Mouse (Mus musculus) hindbrain, embryonic 11.5 days (tissue): ENCODE measurements around the gene Fhad1. TPM values are rescaled to one million over a fixed set of nuclear protein-coding genes. Genes with fewer than 3 reads are reported as not detected.

Experiments used
- ATAC-seq: fragments of 200-750 bp; cut with Nextera tagmentation; 2 replicates; pipeline ENCODE4 v1.8.0; 2017; ENCODE audit warnings: mild to moderate bottlenecking, moderate TSS enrichment, moderate library complexity; ENCODE audit not compliant: low FRiP score
- DNase-seq: peaks from one replicate; pipeline ENCODE4 v3.0.0-alpha.2; 2015; ENCODE audit warnings: low spot score
- H3K27ac ChIP-seq: fragments of 300-500 bp; sonication (generic); 2 replicates; pipeline ENCODE4 v1.5.1; 2014; ENCODE audit warnings: mild to moderate bottlenecking, low read depth, low read length
- H3K27me3 ChIP-seq: fragments of 300-500 bp; sonication (generic); 2 replicates; pipeline ENCODE4 v1.6.1; 2014; ENCODE audit warnings: mild to moderate bottlenecking, low read length, moderate library complexity, mixed read lengths; ENCODE audit not compliant: control insufficient read depth, insufficient read depth
- H3K36me3 ChIP-seq: fragments of 300-500 bp; sonication (generic); 2 replicates; pipeline ENCODE4 v1.6.1; 2014; ENCODE audit warnings: mild to moderate bottlenecking, low read length, moderate library complexity, mixed read lengths; ENCODE audit not compliant: control insufficient read depth, insufficient read depth
- H3K4me1 ChIP-seq: fragments of 300-500 bp; sonication (generic); replicated peaks from 2 replicates; pipeline ENCODE4 v1.6.1; 2014; ENCODE audit warnings: low read length, mixed read lengths; ENCODE audit not compliant: control insufficient read depth, insufficient read depth
- H3K4me2 ChIP-seq: fragments of 300-500 bp; sonication (generic); replicated peaks from 2 replicates; pipeline ENCODE4 v1.6.1; 2014; ENCODE audit warnings: mild to moderate bottlenecking, low read depth, low read length
- H3K4me3 ChIP-seq: fragments of 300-500 bp; sonication (generic); 2 replicates; pipeline ENCODE4 v1.5.1; 2014; ENCODE audit warnings: low read depth, low read length
- H3K9ac ChIP-seq: fragments of 300-500 bp; sonication (generic); 2 replicates; pipeline ENCODE4 v1.6.1; 2014; ENCODE audit warnings: low read depth, low read length
- H3K9me3 ChIP-seq: fragments of 300-500 bp; sonication (generic); 2 replicates; pipeline ENCODE4 v1.6.1; 2016; ENCODE audit warnings: low read length; ENCODE audit not compliant: control insufficient read depth
- WGBS: fragments of 180-500 bp; shearing (Covaris S2); extraction: QIAGEN DNeasy Blood & Tissue Kit; methylation state at CpG from one replicate; pipeline ENCODE4 v1.1.7; 2014; 5-methylcytosine and 5-hydroxymethylcytosine counted together
- polyA plus RNA-seq: library from polyadenylated mRNA; unstranded; fragments of >200 nt; fragmentation: Nextera tagmentation; extraction: Ambion mirVana; gene quantifications from 2 replicates; pipeline ENCODE4 v1.2.1, GENCODE M21; 2014

Fhad1 gene
- polyA plus RNA-seq, 1 experiment from 2014 or later = 3.5 TPM

DNA sequence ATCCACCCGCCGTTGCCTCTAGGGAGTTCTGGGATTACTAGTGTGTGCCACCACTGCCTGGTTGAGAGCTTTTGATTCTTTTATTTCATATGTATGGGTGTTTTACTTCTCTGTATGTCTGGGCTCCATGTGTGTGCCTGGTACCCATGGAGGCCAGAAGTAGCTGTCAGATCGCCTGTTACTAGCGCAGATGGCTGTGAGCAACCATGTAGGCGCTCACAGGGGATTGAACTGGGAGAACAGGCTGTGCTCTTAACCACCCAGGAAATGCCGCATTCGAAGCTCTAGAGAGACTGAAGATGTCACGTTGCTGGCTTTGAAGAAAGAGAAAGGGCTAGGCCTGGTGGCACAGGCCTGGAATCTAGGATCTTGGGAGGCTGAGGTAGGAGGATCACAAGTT is 73.6 kb downstream of the Fhad1 start:
- no peak for DNase-seq
- Histone ChIP-seq H3K27ac (no peak overlapping the region), H3K27me3 (no peaks in the 10 kb centered on the region), H3K36me3 (no peaks in the 10 kb centered on the region), H3K9me3 (no peaks in the 10 kb centered on the region), H3K4me3 (no peak overlapping the region), H3K4me1 (peaks cover 4% of the 10 kb centered on the region; the same call in 1 of the 2 replicates), H3K9ac (no peak overlapping the region), H3K4me2 (no peak overlapping the region)
- no peak for ATAC-seq
- 89% methylated on average over 8 of the region's 8 CpGs for WGBS

DNA sequence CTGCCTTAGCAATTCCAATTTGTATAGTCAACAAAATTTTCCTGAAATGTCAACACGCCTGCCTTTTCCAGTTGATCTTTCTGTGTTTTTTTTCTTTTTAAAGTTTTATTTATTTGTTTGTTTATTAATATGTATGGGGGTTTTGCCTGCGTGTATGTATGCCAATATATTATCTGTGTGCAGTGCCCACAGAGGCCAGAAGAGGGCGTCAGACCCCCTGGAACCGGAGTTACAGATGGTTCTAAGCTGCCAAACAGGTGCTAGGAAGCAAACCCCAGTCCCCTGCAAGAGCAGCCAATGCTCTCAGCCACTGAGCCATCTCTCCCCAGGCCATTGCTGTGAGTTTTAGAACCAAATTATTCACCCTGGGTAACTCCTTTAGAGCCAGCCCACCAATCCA is 76.3 kb downstream of the Fhad1 start:
- DNase-seq = no peak
- WGBS = 75% methylated on average over 4 of the region's 4 CpGs
- peaks cover 4% of the 10 kb centered on the region; the same call in 1 of the 2 replicates for H3K4me1 ChIP-seq

DNA sequence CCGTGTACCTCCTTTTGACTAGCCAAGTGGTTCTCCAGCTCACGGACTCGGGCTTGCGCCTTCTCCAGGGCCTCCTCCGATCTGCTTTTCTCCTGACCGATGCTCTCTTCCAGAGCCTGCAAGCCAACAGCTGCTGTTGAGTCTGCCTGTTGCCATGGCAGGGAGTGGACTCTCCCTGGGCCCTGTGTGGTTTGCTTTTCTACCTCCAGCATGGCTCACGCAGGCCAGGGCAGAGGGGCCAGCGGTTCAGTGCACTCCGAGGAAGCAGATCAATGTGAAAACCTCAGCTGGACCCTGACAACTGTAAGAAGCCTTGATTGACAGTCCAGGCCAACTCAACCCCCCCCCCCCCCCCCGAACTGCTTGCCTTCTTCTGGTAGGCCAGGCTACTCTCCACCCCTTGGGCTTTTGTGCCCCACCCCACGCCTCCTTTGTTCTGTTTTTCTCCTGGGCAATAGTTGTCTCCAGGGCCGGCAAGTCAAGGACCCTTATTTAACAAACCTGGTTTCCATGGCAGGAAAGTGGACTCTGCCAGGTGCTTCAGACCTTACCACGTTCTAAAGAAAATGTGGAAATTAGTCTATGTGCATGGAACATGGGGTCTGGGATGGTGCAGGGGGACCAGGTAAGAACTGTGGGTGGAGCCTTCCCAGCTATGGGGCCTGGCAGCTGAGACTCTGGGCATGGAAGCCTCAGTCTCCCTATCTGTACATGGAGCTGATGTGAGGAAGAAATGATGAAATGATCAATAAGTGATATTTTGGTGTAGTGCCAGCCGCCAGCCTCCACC is 81.9 kb downstream of the Fhad1 start:
- Histone ChIP-seq H3K4me2 (no peak overlapping the region), H3K36me3 (no peaks in the 10 kb centered on the region), H3K4me3 (no peak overlapping the region), H3K27ac (0 out of 2 replicates have a peak overlapping the region, but pooled peaks have one; percentile 53), H3K9me3 (no peaks in the 10 kb centered on the region), H3K27me3 (no peaks in the 10 kb centered on the region), H3K4me1 (peaks cover 8% of the 10 kb centered on the region; the same call in 1 of the 2 replicates), H3K9ac (no peak overlapping the region)
- WGBS = 45% methylated on average over 14 of the region's 14 CpGs
- peak; percentile 42 for DNase-seq
- peak; percentile 57 for ATAC-seq

More for the DNA sequence above, 76.3 kb downstream of the Fhad1 start:
- Histone ChIP-seq H3K36me3 (no peaks in the 10 kb centered on the region), H3K27me3 (no peaks in the 10 kb centered on the region), H3K4me2 (no peak overlapping the region), H3K27ac (no peak overlapping the region), H3K9ac (no peak overlapping the region), H3K4me3 (no peak overlapping the region), H3K9me3 (no peaks in the 10 kb centered on the region)
- ATAC-seq = no peak

DNA sequence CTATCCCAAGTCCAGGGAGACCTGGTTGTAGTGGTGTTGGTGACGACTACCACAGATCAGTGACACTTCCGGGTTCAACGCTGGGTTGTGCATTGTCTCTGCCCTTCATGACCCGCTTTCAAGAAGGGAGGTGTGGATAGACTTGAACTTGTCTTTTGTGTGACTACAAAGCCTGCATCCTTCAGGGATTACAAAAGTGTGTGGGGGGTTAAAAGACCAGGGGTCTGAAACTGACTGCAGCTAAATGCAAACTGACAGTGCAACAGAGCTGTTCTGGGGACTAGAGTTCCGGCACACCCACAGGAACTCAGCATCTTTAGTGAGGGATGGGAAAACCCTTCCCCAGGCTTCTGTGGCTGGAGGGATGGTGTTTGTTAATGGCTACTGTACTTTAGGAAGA is 83.4 kb downstream of the Fhad1 start:
- H3K4me2 ChIP-seq = no peak overlapping the region
- H3K4me3 ChIP-seq = no peak overlapping the region
- DNase-seq (no peak), ATAC-seq (no peak)
- no peak overlapping the region for H3K9ac ChIP-seq
- H3K4me1 ChIP-seq = peaks cover 8% of the 10 kb centered on the region; the same call in 1 of the 2 replicates
- H3K9me3 ChIP-seq = no peaks in the 10 kb centered on the region
- H3K27ac ChIP-seq = no peak overlapping the region
- 87% methylated on average over 5 of the region's 5 CpGs for WGBS
- H3K36me3 ChIP-seq = no peaks in the 10 kb centered on the region
- H3K27me3 ChIP-seq = no peaks in the 10 kb centered on the region

DNA sequence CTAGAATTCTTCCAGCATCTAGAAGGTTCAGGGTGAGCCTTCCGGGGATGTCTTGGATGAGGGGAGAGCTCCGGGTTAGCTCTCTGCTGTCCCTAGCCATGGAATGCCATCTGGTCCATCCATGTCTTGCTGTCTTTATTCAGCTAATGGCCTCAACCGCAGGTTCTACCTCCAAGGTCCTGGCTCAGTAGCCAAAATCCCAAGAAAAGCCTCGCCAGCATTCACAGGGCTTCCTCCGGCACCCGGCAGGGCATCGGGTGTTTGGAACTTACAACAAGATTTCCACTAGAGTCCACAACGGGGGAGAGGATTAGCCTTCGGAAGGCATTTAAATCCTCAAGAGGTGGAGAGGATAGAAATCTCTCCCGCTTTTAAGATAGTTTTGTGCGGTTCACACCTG is 84.9 kb downstream of the Fhad1 start:
- no peaks in the 10 kb centered on the region for H3K36me3 ChIP-seq
- no peaks in the 10 kb centered on the region for H3K9me3 ChIP-seq
- no peak for ATAC-seq
- no peak for DNase-seq
- no peak overlapping the region for H3K4me3 ChIP-seq
- no peaks in the 10 kb centered on the region for H3K27me3 ChIP-seq
- H3K4me1 ChIP-seq = peaks cover 8% of the 10 kb centered on the region; the same call in 1 of the 2 replicates
- H3K9ac ChIP-seq = no peak overlapping the region
- no peak overlapping the region for H3K4me2 ChIP-seq
- WGBS = 88% methylated on average over 11 of the region's 11 CpGs
- H3K27ac ChIP-seq = no peak overlapping the region

DNA sequence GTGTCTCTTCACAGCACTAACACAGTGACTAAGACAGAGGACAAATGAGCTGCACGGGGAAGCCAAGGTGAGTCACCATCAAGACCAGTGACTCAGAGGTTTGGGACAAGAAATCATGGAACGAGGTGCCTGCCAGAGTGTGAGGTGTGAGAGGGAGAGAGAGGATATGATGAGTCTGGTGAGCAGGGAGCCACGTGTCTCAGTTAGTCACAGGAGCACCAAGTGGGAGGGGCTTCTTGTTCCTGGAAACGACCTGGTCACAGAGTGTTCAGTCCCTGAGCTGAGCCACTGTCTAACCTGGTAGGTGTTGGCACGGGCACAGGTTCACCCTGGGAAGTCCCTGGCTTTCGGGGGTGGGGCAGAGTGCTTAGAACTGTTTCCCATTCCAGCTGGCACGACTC is 86.0 kb downstream of the Fhad1 start:
- Histone ChIP-seq H3K27ac (peak overlapping the region; percentile 10; the same call in 1 of the 2 replicates), H3K4me1 (peaks cover 8% of the 10 kb centered on the region; the same call in 1 of the 2 replicates), H3K36me3 (no peaks in the 10 kb centered on the region), H3K4me2 (no peak overlapping the region), H3K4me3 (no peak overlapping the region), H3K9ac (no peak overlapping the region), H3K9me3 (no peaks in the 10 kb centered on the region), H3K27me3 (no peaks in the 10 kb centered on the region)
- 69% methylated on average over 7 of the region's 7 CpGs for WGBS
- no peak for DNase-seq
- no peak for ATAC-seq

DNA sequence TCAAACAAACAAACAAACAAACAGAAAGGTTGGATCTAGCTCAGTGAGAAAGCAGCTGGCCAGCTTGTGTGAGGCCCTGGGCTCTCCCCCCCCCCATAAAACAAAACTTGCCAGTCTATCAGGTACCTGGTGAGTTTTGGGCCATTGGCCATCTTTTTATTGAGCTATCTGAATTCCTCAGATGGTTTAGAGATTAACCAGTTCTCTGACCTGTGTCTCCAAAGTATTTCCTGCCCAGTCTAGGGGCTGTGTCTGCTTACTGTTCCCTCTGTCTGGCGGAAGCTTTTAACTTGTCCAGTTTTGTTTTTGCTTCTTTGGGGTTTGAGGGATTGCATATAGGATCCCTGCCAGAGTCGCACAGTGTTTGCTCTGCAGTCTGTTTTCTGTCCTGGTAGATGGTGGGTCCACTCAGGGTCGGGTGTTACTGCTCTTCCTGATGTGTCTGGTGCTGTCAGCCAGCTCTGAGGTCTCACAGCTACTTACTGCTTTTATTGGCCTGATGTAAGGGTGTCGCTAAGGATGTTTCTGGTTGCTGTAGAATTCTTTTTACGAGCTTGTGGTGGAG is 89.0 kb downstream of the Fhad1 start:
- no peak for ATAC-seq
- DNase-seq = no peak
- no peak overlapping the region for H3K27ac ChIP-seq
- no peak overlapping the region for H3K4me3 ChIP-seq
- no peaks in the 10 kb centered on the region for H3K9me3 ChIP-seq
- no peaks in the 10 kb centered on the region for H3K36me3 ChIP-seq
- H3K27me3 ChIP-seq = no peaks in the 10 kb centered on the region
- WGBS = 79% methylated on average over 5 of the region's 5 CpGs
- no peak overlapping the region for H3K4me2 ChIP-seq
- no peak overlapping the region for H3K9ac ChIP-seq
- 0 out of 2 replicates have a peak, but pooled peaks cover 3% of the 10 kb centered on the region for H3K4me1 ChIP-seq

DNA sequence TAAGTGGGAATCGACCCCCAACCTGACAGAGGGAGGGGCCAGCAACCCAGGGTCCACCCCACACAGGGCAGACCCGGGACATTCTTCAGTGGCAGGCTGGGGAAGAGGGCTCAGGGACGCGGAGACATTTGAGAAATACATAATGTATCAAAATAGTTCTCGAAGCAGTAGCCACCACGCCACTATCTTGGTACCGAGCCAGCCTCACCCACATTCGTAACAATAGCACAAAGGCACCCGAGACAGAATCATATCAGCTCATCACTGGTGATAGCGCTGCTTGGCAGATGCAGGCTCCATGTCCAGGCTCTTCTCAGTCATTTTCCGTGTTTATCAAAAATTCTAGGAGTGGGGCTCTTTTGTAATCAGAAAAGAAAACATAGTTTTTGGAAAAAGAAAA is 90.9 kb downstream of the Fhad1 start:
- Histone ChIP-seq H3K9me3 (no peaks in the 10 kb centered on the region), H3K4me2 (no peak overlapping the region), H3K9ac (no peak overlapping the region), H3K36me3 (no peaks in the 10 kb centered on the region), H3K27ac (no peak overlapping the region), H3K4me1 (no peaks in the 10 kb centered on the region), H3K27me3 (no peaks in the 10 kb centered on the region), H3K4me3 (no peak overlapping the region)
- no peak for ATAC-seq
- WGBS = 91% methylated on average over 11 of the region's 11 CpGs
- DNase-seq = no peak

DNA sequence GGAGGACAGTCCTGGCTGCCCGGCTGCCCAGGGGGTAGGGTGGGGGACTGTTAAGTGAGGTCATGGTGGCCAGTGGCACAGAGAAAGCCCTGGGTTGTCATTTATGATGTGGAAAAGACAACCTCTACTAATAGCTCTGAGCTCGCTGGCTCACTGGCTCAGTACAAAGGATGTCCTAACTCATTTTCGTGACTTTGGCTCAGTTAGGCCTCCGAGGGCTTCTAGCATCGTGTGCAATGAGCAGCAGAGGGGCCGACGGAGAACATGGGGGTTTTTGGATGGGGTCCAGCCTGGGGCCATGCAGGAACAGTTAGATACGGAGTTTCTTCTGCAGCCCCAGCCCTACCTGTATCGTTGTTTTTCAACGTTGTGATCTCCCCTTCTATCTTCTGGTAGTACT is 94.5 kb downstream of the Fhad1 start:
- WGBS = 94% methylated on average over 10 of the region's 10 CpGs
- no peak overlapping the region for H3K27ac ChIP-seq
- DNase-seq (no peak), ATAC-seq (no peak)
- H3K9ac ChIP-seq = no peak overlapping the region
- no peak overlapping the region for H3K4me3 ChIP-seq
- no peaks in the 10 kb centered on the region for H3K36me3 ChIP-seq
- H3K9me3 ChIP-seq = no peaks in the 10 kb centered on the region
- no peaks in the 10 kb centered on the region for H3K27me3 ChIP-seq
- no peak overlapping the region for H3K4me2 ChIP-seq
- no peaks in the 10 kb centered on the region for H3K4me1 ChIP-seq
